Mouse (Mus musculus): ENCODE data around the gene Fbn1. TPM values are rescaled to one million over a fixed set of nuclear protein-coding genes. Genes with fewer than 3 reads are reported as not detected.

Gene Fbn1
- polyA plus RNA-seq, 1 experiment from 2014 or later, result 9.9 TPM

- no peak overlapping the region for H3K4me3 ChIP-seq (ENCODE audit: low read depth, low read length)
- 90% methylated on average over 3 of the region's 3 CpGs for WGBS
- no peak overlapping the region for H3K9ac ChIP-seq (ENCODE audit: low read depth, low read length)
- no peaks in the 10 kb centered on the region for H3K27me3 ChIP-seq (replicated peaks; ENCODE audit: control insufficient read depth, insufficient read depth, low read length)
- no peak for ATAC-seq
- TF ChIP-seq CTCF (IDR thresholded peaks at IDR 0.05; ENCODE audit: low read depth), result no peak
- no peaks in the 10 kb centered on the region for H3K36me3 ChIP-seq (ENCODE audit: control insufficient read depth, insufficient read depth)
- no peaks in the 10 kb centered on the region for H3K4me1 ChIP-seq (replicated peaks; ENCODE audit: control insufficient read depth, insufficient read depth, low read length)
- no peak overlapping the region for H3K4me2 ChIP-seq (replicated peaks; ENCODE audit: low read depth)
- H3K9me3 ChIP-seq (ENCODE audit: control insufficient read depth), result no peaks in the 10 kb centered on the region
- H3K27ac ChIP-seq (ENCODE audit: low read depth, low read length), result no peak overlapping the region
Observed at GRCm38 (mm10) chr2:125400121-125400520, 107.7 kb downstream of the Fbn1 start.

GRCm38 (mm10) chr2:125397796-125398195 is 110.0 kb downstream of the Fbn1 start:
- Histone ChIP-seq H3K9me3 (ENCODE audit: control insufficient read depth) (no peaks in the 10 kb centered on the region), H3K9ac (ENCODE audit: low read depth, low read length) (no peak overlapping the region), H3K36me3 (ENCODE audit: control insufficient read depth, insufficient read depth) (no peaks in the 10 kb centered on the region), H3K4me2 (replicated peaks; ENCODE audit: low read depth) (no peak overlapping the region), H3K27ac (ENCODE audit: low read depth, low read length) (no peak overlapping the region), H3K4me3 (ENCODE audit: low read depth, low read length) (no peak overlapping the region), H3K27me3 (replicated peaks; ENCODE audit: control insufficient read depth, insufficient read depth, low read length) (no peaks in the 10 kb centered on the region), H3K4me1 (replicated peaks; ENCODE audit: control insufficient read depth, insufficient read depth, low read length) (no peaks in the 10 kb centered on the region)
- no peak for ATAC-seq
- WGBS, result 68% methylated on average over 7 of the region's 7 CpGs
- no peak for TF ChIP-seq CTCF (IDR thresholded peaks at IDR 0.05; ENCODE audit: low read depth)

- WGBS, result 95% methylated on average over 9 of the region's 9 CpGs
- Histone ChIP-seq H3K4me3 (ENCODE audit: low read depth, low read length) (no peak overlapping the region), H3K27me3 (replicated peaks; ENCODE audit: control insufficient read depth, insufficient read depth, low read length) (no peaks in the 10 kb centered on the region), H3K27ac (ENCODE audit: low read depth, low read length) (no peak overlapping the region), H3K4me2 (replicated peaks; ENCODE audit: low read depth) (no peak overlapping the region), H3K9ac (ENCODE audit: low read depth, low read length) (no peak overlapping the region), H3K36me3 (ENCODE audit: control insufficient read depth, insufficient read depth) (no peaks in the 10 kb centered on the region), H3K9me3 (ENCODE audit: control insufficient read depth) (no peaks in the 10 kb centered on the region), H3K4me1 (replicated peaks; ENCODE audit: control insufficient read depth, insufficient read depth, low read length) (no peaks in the 10 kb centered on the region)
- no peak for ATAC-seq
- no peak for TF ChIP-seq CTCF (IDR thresholded peaks at IDR 0.05; ENCODE audit: low read depth)
Observed at GRCm38 (mm10) chr2:125394428-125395101, 113.2 kb downstream of the Fbn1 start.

DNA sequence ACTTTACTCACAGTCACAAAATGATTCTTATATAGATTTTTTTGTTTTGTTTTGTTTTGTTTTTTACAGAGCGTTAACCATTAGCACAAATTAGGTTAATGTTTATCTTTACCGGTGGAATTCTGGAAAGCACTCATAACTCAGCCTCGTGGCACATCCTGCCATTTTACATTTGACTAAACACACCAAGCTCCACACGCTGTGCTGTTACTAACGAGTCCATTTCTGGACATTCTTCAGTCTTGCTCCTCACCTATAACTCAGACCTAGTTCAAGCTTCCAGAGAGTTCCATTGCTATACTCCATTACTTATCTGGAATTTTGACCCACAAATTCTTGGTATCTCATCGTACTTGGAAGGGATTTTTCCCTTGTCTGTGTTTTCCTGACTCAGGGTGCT is 116.2 kb downstream of the Fbn1 start:
- no peaks in the 10 kb centered on the region for H3K9me3 ChIP-seq (ENCODE audit: control insufficient read depth)
- no peak for ATAC-seq
- no peaks in the 10 kb centered on the region for H3K27me3 ChIP-seq (replicated peaks; ENCODE audit: control insufficient read depth, insufficient read depth, low read length)
- no peak overlapping the region for H3K4me3 ChIP-seq (ENCODE audit: low read depth, low read length)
- WGBS, result 74% methylated on average over 6 of the region's 6 CpGs
- H3K36me3 ChIP-seq (ENCODE audit: control insufficient read depth, insufficient read depth), result peaks cover 7% of the 10 kb centered on the region; the same call in 1 of the 2 replicates
- TF ChIP-seq CTCF (IDR thresholded peaks at IDR 0.05; ENCODE audit: low read depth), result no peak
- H3K4me2 ChIP-seq (replicated peaks; ENCODE audit: low read depth), result no peak overlapping the region
- H3K4me1 ChIP-seq (replicated peaks; ENCODE audit: control insufficient read depth, insufficient read depth, low read length), result no peaks in the 10 kb centered on the region
- no peak overlapping the region for H3K9ac ChIP-seq (ENCODE audit: low read depth, low read length)
- no peak overlapping the region for H3K27ac ChIP-seq (ENCODE audit: low read depth, low read length)

DNA sequence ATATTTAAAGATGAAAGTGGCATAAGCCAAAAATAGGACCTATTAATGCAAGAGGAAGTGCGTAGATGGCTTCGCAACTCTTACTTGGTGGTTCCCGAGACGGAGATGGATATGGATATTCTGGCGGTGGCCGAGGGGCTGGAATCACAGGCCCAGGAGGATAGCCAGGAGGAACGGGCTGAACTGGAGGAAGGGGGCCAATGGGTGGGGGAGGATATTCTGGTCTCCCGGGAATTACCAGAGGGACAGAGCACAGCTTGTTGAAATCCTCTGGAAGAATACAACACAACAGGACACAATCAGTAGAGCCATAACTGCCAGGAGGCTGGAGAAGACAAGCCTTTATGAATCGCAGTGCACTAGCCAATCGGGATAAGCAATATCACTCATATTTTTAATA is 118.0 kb downstream of the Fbn1 start:
- H3K4me1 ChIP-seq (replicated peaks; ENCODE audit: control insufficient read depth, insufficient read depth, low read length), result no peaks in the 10 kb centered on the region
- H3K27ac ChIP-seq (ENCODE audit: low read depth, low read length), result no peak overlapping the region
- no peak for ATAC-seq
- H3K27me3 ChIP-seq (replicated peaks; ENCODE audit: control insufficient read depth, insufficient read depth, low read length), result no peaks in the 10 kb centered on the region
- no peak for TF ChIP-seq CTCF (IDR thresholded peaks at IDR 0.05; ENCODE audit: low read depth)
- H3K4me2 ChIP-seq (replicated peaks; ENCODE audit: low read depth), result no peak overlapping the region
- WGBS, result 94% methylated on average over 10 of the region's 10 CpGs
- no peak overlapping the region for H3K9ac ChIP-seq (ENCODE audit: low read depth, low read length)
- H3K4me3 ChIP-seq (ENCODE audit: low read depth, low read length), result no peak overlapping the region
- H3K9me3 ChIP-seq (ENCODE audit: control insufficient read depth), result no peaks in the 10 kb centered on the region
- H3K36me3 ChIP-seq (ENCODE audit: control insufficient read depth, insufficient read depth), result peaks cover 7% of the 10 kb centered on the region; the same call in 1 of the 2 replicates

DNA sequence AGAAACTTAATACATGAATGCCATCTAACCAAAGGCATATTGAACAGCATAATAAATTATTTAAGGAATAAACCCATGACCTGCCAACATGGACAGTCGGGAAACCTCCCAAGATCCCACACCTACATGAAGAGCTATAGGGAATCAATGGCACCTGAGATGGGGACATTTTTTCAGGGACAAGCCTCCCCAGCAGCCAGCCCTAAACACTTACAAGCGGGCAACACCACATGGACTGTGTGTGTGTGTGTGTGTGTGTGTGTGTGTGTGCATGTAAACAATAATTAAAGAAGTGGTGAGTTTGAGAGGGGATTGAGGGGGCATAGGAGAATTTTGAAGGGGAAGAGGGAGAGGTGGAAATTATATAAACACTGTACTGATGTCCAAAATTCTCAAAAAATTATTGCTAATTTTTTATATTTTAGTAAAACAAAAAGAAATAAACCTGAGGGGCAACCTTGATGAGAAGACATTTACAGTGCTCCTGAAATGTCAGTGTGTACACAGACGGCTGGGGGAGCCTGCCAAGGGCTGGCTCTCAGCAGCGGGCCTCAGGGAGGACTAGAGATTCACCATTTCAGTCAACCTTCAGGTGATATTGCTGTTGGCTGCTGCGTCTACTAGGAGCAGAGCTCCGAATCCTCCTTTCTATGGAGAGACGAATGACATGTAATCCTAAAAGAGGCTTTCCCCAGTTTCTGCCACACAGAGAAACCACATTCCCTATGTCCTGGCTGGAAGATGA is 121.4 kb downstream of the Fbn1 start:
- Histone ChIP-seq H3K4me3 (ENCODE audit: low read depth, low read length) (no peak overlapping the region), H3K4me2 (replicated peaks; ENCODE audit: low read depth) (no peak overlapping the region), H3K36me3 (ENCODE audit: control insufficient read depth, insufficient read depth) (peaks cover 7% of the 10 kb centered on the region; the same call in 1 of the 2 replicates), H3K27ac (ENCODE audit: low read depth, low read length) (no peak overlapping the region), H3K4me1 (replicated peaks; ENCODE audit: control insufficient read depth, insufficient read depth, low read length) (no peaks in the 10 kb centered on the region), H3K9me3 (ENCODE audit: control insufficient read depth) (no peaks in the 10 kb centered on the region), H3K27me3 (replicated peaks; ENCODE audit: control insufficient read depth, insufficient read depth, low read length) (no peaks in the 10 kb centered on the region), H3K9ac (ENCODE audit: low read depth, low read length) (no peak overlapping the region)
- WGBS, result 80% methylated on average over 7 of the region's 7 CpGs
- no peak for ATAC-seq
- TF ChIP-seq CTCF (IDR thresholded peaks at IDR 0.05; ENCODE audit: low read depth), result no peak

Data from intestine, postnatal 0 days (tissue).